Mouse (Mus musculus) kidney, adult 2 months (tissue): ENCODE measurements at regions not wholly inside any gene's neighbourhood (a gene's known extent, or its start where the extent isn't known, plus 50 kb on each side); places are given as distances from the start of the nearest gene placed in this dataset.

Source experiments
- DNase-seq: peaks from one replicate; pipeline ENCODE4 v3.0.0; 2021
- H3K27ac ChIP-seq: fragments of 200-500 bp; 2 replicates; pipeline ENCODE4 v1.5.1; 2012; ENCODE audit warnings: low read depth, low read length, control low read depth, inconsistent platforms; ENCODE audit not compliant: insufficient read depth
- H3K27me3 ChIP-seq: fragments of 200-500 bp; replicated peaks from 2 replicates; pipeline ENCODE4 v1.6.1; 2012; ENCODE audit warnings: mild to moderate bottlenecking, moderate library complexity, low read length, inconsistent platforms; ENCODE audit not compliant: control insufficient read depth, insufficient read depth
- H3K36me3 ChIP-seq: fragments of 200-500 bp; 2 replicates; pipeline ENCODE4 v1.6.1; 2012; ENCODE audit warnings: mild to moderate bottlenecking, moderate library complexity, low read length, inconsistent platforms; ENCODE audit not compliant: control insufficient read depth, insufficient read depth
- H3K4me1 ChIP-seq: fragments of 200-500 bp; 2 replicates; pipeline ENCODE4 v1.6.1; 2011; ENCODE audit warnings: low read length; ENCODE audit not compliant: control insufficient read depth, insufficient read depth
- H3K4me3 ChIP-seq: fragments of 200-500 bp; 2 replicates; pipeline ENCODE4 v1.5.1; 2011; ENCODE audit warnings: mild to moderate bottlenecking, low read depth, low read length, control low read depth; ENCODE audit not compliant: insufficient read depth
- CTCF ChIP-seq: fragments of 200-500 bp; conservative IDR thresholded peaks from 2 replicates; pipeline ENCODE4 v1.5.1; 2011; ENCODE audit warnings: low read depth, mild to moderate bottlenecking, control low read depth, low read length, moderate library complexity, mixed read lengths; ENCODE audit not compliant: insufficient read depth, insufficient read length
- POLR2A ChIP-seq: fragments of 200-500 bp; IDR thresholded peaks from one replicate; pipeline ENCODE4 v1.6.1; 2011; ENCODE audit warnings: low read depth, low read length, control low read depth
- WGBS: fragments of 180-500 bp; shearing (Covaris S2); methylation state at CpG from one replicate; pipeline ENCODE4 v1.1.7; 2018; 5-methylcytosine and 5-hydroxymethylcytosine counted together

DNA sequence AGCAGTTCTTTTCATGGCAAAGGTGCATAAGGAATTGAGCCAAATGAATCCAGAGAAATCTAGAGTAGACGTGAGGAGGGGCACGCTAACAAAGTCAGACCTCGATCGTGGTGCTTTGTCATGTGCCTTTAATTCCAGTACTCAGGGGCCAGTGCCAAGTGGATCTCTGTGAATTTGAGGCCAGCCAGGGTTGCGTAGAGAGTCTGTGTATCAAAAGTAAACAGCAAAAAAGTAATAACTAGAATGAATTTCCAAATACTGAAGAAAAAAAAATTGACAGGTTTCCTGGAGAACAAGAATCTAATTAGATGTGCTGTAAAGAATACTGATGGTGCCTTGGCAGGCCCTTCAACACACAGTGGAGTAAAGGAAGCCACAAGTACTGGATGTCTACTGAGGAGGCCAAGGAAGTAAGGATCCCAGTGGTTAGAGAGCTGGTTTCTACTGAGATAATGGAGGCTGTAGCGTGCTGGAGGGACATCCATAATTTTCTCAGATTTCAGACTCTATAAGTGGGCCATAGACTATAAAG is 153.9 kb upstream of the Rag2 start:
- no peak for DNase-seq
- no peak overlapping the region for H3K4me3 ChIP-seq
- H3K27me3 ChIP-seq, result no peaks in the 10 kb centered on the region
- TF ChIP-seq CTCF (no peak), POLR2A (no peak)
- no peaks in the 10 kb centered on the region for H3K4me1 ChIP-seq
- 87% methylated on average over 6 of the region's 6 CpGs for WGBS
- no peak overlapping the region for H3K27ac ChIP-seq
- no peaks in the 10 kb centered on the region for H3K36me3 ChIP-seq

DNA sequence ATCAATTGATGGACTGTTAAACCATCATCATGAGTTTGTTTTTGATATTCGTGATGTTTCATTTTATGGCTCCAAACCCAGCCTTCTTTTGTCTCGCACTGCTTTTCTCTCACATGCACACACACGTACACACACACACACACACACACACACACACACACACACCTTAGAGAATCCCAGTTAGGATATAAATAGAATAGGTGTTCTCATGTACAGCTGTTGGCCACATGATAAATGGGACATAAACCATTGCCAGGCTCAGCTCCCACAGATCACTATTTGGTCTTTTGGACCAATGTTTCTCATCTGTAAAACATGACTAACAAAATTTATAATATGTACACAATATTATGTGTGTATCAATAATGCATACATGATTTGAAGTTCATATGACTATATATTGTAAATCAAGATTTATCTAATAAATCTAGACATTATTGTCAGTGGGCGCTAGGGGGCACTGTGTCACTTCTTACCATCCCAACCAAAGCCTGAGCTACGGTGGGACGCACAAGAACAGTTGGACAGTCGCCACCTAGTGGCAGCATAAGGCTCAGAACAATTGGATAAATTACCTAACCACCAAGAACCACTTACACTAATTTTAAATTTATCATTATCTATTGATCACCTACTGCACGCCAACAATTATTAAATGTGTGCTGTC is 151.9 kb upstream of the Rag2 start:
- peak; percentile 88 for DNase-seq
- Histone ChIP-seq H3K4me1 (no peaks in the 10 kb centered on the region), H3K27me3 (no peaks in the 10 kb centered on the region), H3K36me3 (no peaks in the 10 kb centered on the region), H3K27ac (no peak overlapping the region), H3K4me3 (no peak overlapping the region)
- 32% methylated on average over 8 of the region's 8 CpGs for WGBS
- TF ChIP-seq POLR2A (no peak), CTCF (peak; percentile 100)

DNA sequence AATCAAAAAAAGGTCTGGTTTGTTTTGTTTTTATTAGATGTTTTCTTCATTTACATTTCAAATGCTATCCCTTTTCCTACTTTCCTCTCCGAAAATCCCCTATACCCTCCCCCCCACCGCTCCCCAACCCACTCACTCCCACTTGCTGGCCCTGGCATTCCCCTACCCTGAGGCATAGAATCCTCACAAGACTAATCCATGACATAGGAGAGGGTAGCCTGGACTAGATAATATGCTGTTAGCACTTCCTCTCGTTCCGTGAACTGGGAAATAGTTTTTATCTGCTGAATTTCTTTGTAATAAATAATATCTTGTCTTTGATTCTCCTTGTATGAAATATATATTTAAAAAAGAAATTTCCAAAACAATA is 151.4 kb upstream of the Rag2 start:
- Histone ChIP-seq H3K27me3 (no peaks in the 10 kb centered on the region), H3K36me3 (no peaks in the 10 kb centered on the region), H3K4me1 (no peaks in the 10 kb centered on the region), H3K27ac (no peak overlapping the region), H3K4me3 (no peak overlapping the region)
- DNase-seq, result no peak
- 83% methylated on average over 4 of the region's 4 CpGs for WGBS
- TF ChIP-seq CTCF, result no peak
- TF ChIP-seq POLR2A, result no peak

DNA sequence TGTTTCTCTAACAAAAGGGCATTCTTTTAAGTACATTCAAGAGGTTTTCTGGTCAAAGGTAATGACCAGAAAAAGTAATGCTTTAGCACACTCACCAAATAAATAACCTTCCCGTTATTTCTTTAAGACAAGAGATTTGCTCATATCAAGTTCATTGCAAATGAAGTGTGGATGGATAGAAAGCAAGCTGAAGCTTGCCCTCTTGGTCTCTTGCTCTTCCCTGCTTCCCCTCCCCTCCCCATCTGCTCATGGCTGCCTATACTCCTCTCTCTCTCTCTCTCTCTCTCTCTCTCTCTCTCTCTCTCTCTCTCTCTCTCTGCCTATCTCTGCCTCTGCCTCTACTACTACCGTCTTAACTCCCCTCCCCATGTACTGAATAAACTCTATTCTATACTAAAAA is 147.7 kb upstream of the Rag2 start:
- WGBS, result 71% methylated on average over 2 of the region's 2 CpGs

DNA sequence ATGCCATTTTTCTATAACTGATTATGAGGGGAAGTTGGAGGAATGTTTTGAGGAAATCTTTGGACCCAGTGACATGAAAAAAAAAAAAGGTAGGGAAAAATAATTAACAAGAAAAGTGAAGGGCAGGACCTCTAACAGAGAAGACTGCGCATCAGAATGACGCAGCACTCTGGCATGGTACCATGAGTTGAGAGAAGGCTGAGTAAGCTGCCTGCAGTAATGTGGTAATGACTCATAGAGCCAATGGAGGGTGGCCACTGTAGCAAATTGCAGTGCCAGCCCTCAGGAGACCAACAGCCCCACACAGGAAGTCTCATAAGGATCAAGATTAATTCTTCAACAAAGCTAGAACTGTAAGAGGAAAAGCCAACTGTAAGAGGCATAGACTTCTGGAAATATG is 134.3 kb upstream of the Rag2 start:
- TF ChIP-seq CTCF, result no peak
- no peak for TF ChIP-seq POLR2A
- WGBS, result 69% methylated on average over 2 of the region's 2 CpGs

More for the DNA sequence above, 147.7 kb upstream of the Rag2 start:
- no peak for TF ChIP-seq CTCF
- TF ChIP-seq POLR2A, result no peak
- Histone ChIP-seq H3K36me3 (no peaks in the 10 kb centered on the region), H3K4me1 (no peaks in the 10 kb centered on the region), H3K4me3 (no peak overlapping the region), H3K27me3 (no peaks in the 10 kb centered on the region), H3K27ac (no peak overlapping the region)
- no peak for DNase-seq

DNA sequence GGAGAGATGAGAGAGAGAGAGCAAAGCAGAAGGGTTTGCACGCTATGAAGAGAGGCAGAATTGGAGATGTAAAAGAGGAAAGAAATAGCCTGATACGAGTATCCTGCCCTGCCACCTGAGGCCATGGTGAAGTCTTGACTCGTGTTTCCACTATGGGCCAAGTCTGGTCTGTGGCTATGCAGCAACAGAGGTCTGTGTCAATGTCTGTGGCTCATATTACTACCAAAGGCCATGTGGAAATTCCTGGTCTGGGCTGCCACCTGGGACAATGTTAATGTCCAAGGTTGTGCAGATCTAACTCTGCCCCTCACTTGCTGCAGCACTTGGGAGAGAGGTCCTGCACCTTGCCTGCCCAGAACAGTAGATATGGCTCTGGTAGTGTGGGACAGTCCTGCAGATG is 132.8 kb upstream of the Rag2 start:
- WGBS, result 81% methylated on average over 3 of the region's 3 CpGs
- TF ChIP-seq CTCF (no peak), POLR2A (no peak)

More for the DNA sequence above, 134.3 kb upstream of the Rag2 start:
- Histone ChIP-seq H3K4me3 (no peak overlapping the region), H3K4me1 (no peaks in the 10 kb centered on the region), H3K36me3 (no peaks in the 10 kb centered on the region), H3K27ac (no peak overlapping the region), H3K27me3 (no peaks in the 10 kb centered on the region)
- DNase-seq, result peak; percentile 34

DNA sequence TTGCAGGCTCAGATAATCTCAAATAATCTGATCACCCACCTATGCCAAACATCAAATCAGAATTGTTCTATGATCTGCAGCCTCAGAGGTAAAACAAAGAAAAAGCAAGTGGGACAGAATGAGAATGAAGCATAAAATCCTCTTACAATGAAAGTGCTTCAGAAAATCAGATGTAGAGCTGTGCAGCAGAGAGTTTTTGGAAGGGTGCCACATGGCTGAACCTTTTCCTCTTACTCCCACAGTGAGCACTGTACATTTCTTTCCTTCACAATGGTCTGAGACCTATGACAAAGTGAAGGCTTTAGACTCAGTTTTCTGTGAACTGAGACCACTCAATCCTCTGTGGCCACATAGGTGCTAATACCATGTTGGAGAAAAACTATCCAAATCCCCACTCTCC is 116.4 kb upstream of the Rag2 start:
- H3K36me3 ChIP-seq, result no peaks in the 10 kb centered on the region
- H3K27me3 ChIP-seq, result no peaks in the 10 kb centered on the region
- no peak for DNase-seq
- H3K4me1 ChIP-seq, result no peaks in the 10 kb centered on the region
- no peak for TF ChIP-seq CTCF
- no peak for TF ChIP-seq POLR2A
- no peak overlapping the region for H3K4me3 ChIP-seq
- H3K27ac ChIP-seq, result no peak overlapping the region

More for the DNA sequence above, 132.8 kb upstream of the Rag2 start:
- no peaks in the 10 kb centered on the region for H3K36me3 ChIP-seq
- no peaks in the 10 kb centered on the region for H3K4me1 ChIP-seq
- no peaks in the 10 kb centered on the region for H3K27me3 ChIP-seq
- H3K4me3 ChIP-seq, result no peak overlapping the region
- no peak for DNase-seq
- no peak overlapping the region for H3K27ac ChIP-seq
